Mouse (Mus musculus) cortical plate, adult 2 months (tissue): Measurements from ENCODE around the gene Xpo5. TPM values are rescaled to one million over a fixed set of nuclear protein-coding genes. Genes with fewer than 3 reads are reported as not detected.

ENCODE experiments used
- H3K27ac ChIP-seq: fragments of 200-500 bp; 2 replicates; pipeline ENCODE4 v1.5.1; 2012; ENCODE audit warnings: low read length, control low read depth, inconsistent platforms; ENCODE audit not compliant: insufficient read depth
- H3K4me1 ChIP-seq: fragments of 200-500 bp; 2 replicates; pipeline ENCODE4 v1.6.1; 2011; ENCODE audit warnings: low read length; ENCODE audit not compliant: control insufficient read depth, insufficient read depth
- H3K4me3 ChIP-seq: fragments of 200-500 bp; 2 replicates; pipeline ENCODE4 v1.5.1; 2011; ENCODE audit warnings: mild to moderate bottlenecking, low read length, control low read depth; ENCODE audit not compliant: insufficient read depth
- CTCF ChIP-seq: fragments of 200-500 bp; IDR thresholded peaks from 2 replicates; pipeline ENCODE4 v1.5.1; 2011; ENCODE audit warnings: mild to moderate bottlenecking, control low read depth, low read length; ENCODE audit not compliant: insufficient read depth; ENCODE audit errors: extremely low read depth
- POLR2A ChIP-seq: fragments of 200-500 bp; IDR thresholded peaks from 2 replicates; pipeline ENCODE4 v1.6.1; 2011; ENCODE audit warnings: mild to moderate bottlenecking, low read length, control low read depth; ENCODE audit not compliant: insufficient read depth; ENCODE audit errors: extremely low read depth
- polyA plus RNA-seq: library from polyadenylated mRNA; depleted of rRNA; stranded (reverse); fragments of >200 nt; gene quantifications from 2 replicates; pipeline ENCODE4 v1.2.3, GENCODE M21; 2012

The Xpo5 gene
- polyA plus RNA-seq, 1 experiment: 40.2 TPM

- no peak overlapping the region for H3K27ac ChIP-seq
- peaks cover 4% of the 10 kb centered on the region for H3K4me1 ChIP-seq
- TF ChIP-seq POLR2A (peak; percentile 19; the same call in 1 of the 2 replicates), CTCF (peak; percentile 32; the same call in 1 of the 2 replicates)
- H3K4me3 ChIP-seq: no peak overlapping the region; the same call in 1 of the 2 replicates
These were observed 50.2 kb downstream of the Xpo5 start for GRCm38 (mm10) chr17:46252571-46253451.

GRCm38 (mm10) chr17:46253452-46254084 lies 51.0 kb downstream of the Xpo5 start, which contains the start of gene Lrrc73:
Lrrc73 (plus strand) TSS chr17:46253531.
- peak within 1 kb of the TSS; percentile 78 for H3K4me3 ChIP-seq
- TF ChIP-seq POLR2A (peak; percentile 76), CTCF (no peak)
- peaks cover 4% of the 10 kb centered on the region for H3K4me1 ChIP-seq
- H3K27ac ChIP-seq: no peak within 1 kb of the TSS

- TF ChIP-seq POLR2A (no peak), CTCF (no peak)
These were observed 51.5 kb downstream of the Xpo5 start for GRCm38 (mm10) chr17:46254106-46254505.

GRCm38 (mm10) chr17:46255147-46255546 lies 52.6 kb downstream of the Xpo5 start:
- Histone ChIP-seq H3K27ac (no peak overlapping the region), H3K4me3 (peak overlapping the region; percentile 78), H3K4me1 (peaks cover 2% of the 10 kb centered on the region)
- TF ChIP-seq POLR2A (no peak), CTCF (no peak)

More at GRCm38 (mm10) chr17:46254106-46254505, 51.5 kb downstream of the Xpo5 start:
- Histone ChIP-seq H3K27ac (no peak overlapping the region), H3K4me1 (peaks cover 2% of the 10 kb centered on the region), H3K4me3 (peak overlapping the region; percentile 78)

DNA sequence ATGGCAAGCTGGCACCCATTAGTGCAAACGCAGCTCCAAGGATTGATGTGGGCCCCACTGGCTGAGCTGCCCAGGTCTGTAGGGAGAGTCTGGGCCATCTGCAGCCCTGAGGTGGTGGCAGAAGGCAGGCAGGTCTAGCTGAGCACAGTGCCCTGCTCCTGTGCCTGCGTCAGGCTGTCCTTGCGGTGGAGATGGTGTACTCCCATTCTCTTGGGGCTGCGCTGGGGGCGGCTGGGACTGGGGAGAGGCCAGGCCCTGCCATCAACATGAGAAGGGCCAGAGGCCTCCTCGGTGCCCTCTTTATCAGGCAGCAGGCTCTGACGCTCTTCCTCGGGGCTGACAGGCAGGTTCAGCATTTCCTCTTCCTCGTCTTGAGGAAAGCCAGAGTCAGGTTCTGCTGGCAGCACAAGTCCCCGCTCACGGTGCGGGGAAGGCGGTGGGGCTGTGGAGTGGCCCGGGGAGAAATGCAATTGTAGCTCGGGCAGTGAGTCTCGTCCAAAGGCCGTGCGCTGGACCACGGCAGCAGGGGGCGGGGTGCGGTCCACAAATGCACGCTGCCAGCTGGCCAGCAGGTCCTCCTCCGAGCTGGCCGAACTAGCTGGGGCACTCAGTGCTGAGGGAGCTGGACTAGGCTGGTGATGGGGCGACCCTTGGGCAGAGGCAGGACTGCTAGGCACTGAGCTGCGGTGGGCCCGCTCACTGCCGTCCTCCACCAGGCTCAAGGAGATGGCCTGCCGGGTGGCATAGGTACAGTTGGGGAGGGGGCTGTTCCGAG lies 55.9 kb downstream of the Xpo5 start:
- Histone ChIP-seq H3K4me3 (no peak overlapping the region), H3K4me1 (peaks cover 2% of the 10 kb centered on the region), H3K27ac (no peak overlapping the region)
- TF ChIP-seq POLR2A (0 out of 2 replicates have a peak, but pooled peaks have one; percentile 4), CTCF (no peak)

GRCm38 (mm10) chr17:46259675-46260074 lies 57.1 kb downstream of the Xpo5 start:
- H3K4me1 ChIP-seq: peaks cover 2% of the 10 kb centered on the region
- TF ChIP-seq POLR2A (no peak), CTCF (no peak)
- no peak overlapping the region for H3K4me3 ChIP-seq
- no peak overlapping the region for H3K27ac ChIP-seq

GRCm38 (mm10) chr17:46262201-46262694 lies 59.7 kb downstream of the Xpo5 start:
- no peak overlapping the region for H3K4me3 ChIP-seq

DNA sequence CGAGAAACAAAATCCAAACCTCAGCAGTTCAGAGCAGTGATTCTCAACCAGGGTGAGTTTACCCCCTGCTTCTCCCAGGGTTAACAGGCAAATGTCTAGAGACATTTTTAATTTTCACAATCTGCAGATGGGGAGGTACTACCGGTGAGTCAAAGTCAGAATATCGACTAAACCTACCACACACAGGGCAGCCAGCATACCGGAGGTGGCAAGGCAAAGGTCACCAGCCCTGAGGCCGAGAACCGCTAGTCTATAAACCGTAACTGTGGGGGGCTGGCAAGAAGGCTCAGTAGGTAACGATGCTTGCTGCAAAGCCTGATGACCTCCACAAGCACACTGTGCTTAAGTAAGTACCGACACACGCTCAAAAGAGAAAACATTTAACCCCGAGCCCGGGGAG lies 62.9 kb downstream of the Xpo5 start:
- H3K4me3 ChIP-seq: no peak overlapping the region
- H3K27ac ChIP-seq: no peak overlapping the region
- no peaks in the 10 kb centered on the region for H3K4me1 ChIP-seq
- TF ChIP-seq CTCF: no peak
- no peak for TF ChIP-seq POLR2A

More at GRCm38 (mm10) chr17:46262201-46262694, 59.7 kb downstream of the Xpo5 start:
- no peak overlapping the region for H3K27ac ChIP-seq
- H3K4me1 ChIP-seq: no peaks in the 10 kb centered on the region
- TF ChIP-seq POLR2A (no peak), CTCF (no peak)
